Mouse (Mus musculus) thymus, adult 2 months (tissue): ENCODE data around the gene Enkur.

ENCODE experiments used
- CTCF ChIP-seq: fragments of 200-500 bp; IDR thresholded peaks from 2 replicates; pipeline ENCODE4 v1.5.1; 2012; ENCODE audit warnings: mild to moderate bottlenecking, control low read depth, low read length, moderate library complexity, borderline replicate concordance; ENCODE audit not compliant: control insufficient read depth, poor library complexity, insufficient read depth; ENCODE audit errors: extremely low read depth
- POLR2A ChIP-seq: fragments of 200-500 bp; IDR thresholded peaks from 2 replicates; pipeline ENCODE4 v1.6.1; 2012; ENCODE audit warnings: mild to moderate bottlenecking, low read length, control low read depth, moderate library complexity; ENCODE audit not compliant: control insufficient read depth, poor library complexity, insufficient read depth; ENCODE audit errors: extremely low read depth

DNA sequence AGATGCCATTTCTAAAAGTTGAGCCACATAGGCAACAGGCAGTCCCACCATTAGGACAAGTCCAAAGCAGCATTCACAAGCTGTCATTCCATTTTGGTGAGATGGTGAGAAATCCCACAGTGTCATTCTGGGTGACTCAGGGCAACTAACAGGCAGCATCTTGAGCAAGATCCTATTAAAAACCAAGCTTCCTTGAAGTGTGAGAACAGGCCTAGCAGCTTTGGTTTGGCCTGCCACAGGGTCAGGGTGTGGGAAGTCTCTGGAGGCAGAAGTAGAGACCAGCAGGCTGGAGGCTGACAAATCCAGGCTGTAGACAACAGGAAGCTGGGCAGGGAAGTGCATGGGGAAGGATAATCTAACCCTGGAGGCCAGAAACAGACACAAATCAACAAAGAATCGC lies 22.4 kb downstream of the Enkur start:
- TF ChIP-seq CTCF (no peak), POLR2A (no peak)
